Mouse (Mus musculus): ENCODE data around the gene 4930402H24Rik.

DNA sequence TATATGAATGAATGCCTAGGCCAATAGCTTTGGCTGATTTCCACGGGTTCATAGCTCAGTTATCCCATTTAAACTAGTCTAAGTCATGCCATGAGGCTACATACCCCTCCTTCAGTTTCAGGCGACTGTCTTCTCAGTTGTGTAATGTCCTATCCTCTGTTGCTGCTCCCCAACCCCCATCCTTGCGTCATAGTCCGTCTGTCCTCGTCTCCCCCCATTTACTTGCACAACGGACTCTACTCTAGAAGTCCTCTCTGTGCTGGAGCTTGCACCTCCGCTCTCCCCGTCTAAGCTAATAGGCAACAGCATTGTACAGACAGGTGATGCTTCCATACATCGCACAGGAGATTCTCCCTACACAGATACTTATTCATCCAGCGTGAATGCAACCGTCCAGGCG lies 26.7 kb upstream of the 4930402H24Rik start:
- TF ChIP-seq POLR2A (IDR thresholded peaks at IDR 0.05; ENCODE audit: control insufficient read depth, low read depth, low read length) (no peak), CTCF (IDR thresholded peaks at IDR 0.05; ENCODE audit: control insufficient read depth, insufficient read depth, insufficient replicate concordance, low read depth, low read length) (no peak)
